Mouse (Mus musculus) forebrain, postnatal 0 days (tissue): ENCODE measurements at regions not wholly inside any gene's neighbourhood (a gene's known extent, or its start where the extent isn't known, plus 50 kb on each side); places are given as distances from the start of the nearest gene placed in this dataset.
"Not testable (repeated sequence)": the region's sequence is repeated elsewhere in the genome, so short reads cannot be mapped to it uniquely, and the experiment has no call there.

Experiments used
- ATAC-seq: fragments of 200-750 bp; cut with Nextera tagmentation; 2 replicates; pipeline ENCODE4 v1.8.0; 2017; ENCODE audit warnings: mild to moderate bottlenecking, moderate library complexity
- DNase-seq: peaks from one replicate; pipeline ENCODE4 v3.0.0-alpha.2; 2015
- H3K27ac ChIP-seq: fragments of 300-500 bp; sonication (generic); 2 replicates; pipeline ENCODE4 v1.5.1; 2014; ENCODE audit warnings: low read depth, mild to moderate bottlenecking, antibody characterized with exemption, low read length, moderate library complexity, mixed read lengths
- H3K27me3 ChIP-seq: fragments of 300-500 bp; sonication (generic); 2 replicates; pipeline ENCODE4 v1.6.1; 2014; ENCODE audit warnings: mild to moderate bottlenecking, low read length, mixed read lengths; ENCODE audit not compliant: insufficient read depth
- H3K36me3 ChIP-seq: fragments of 300-500 bp; sonication (generic); 2 replicates; pipeline ENCODE4 v1.6.1; 2014; ENCODE audit warnings: mild to moderate bottlenecking, moderate library complexity; ENCODE audit not compliant: insufficient read depth
- H3K4me1 ChIP-seq: fragments of 300-500 bp; sonication (generic); 2 replicates; pipeline ENCODE4 v1.6.1; 2014; ENCODE audit warnings: antibody characterized with exemption; ENCODE audit not compliant: insufficient read depth
- H3K4me2 ChIP-seq: fragments of 300-500 bp; sonication (generic); 2 replicates; pipeline ENCODE4 v1.6.1; 2014; ENCODE audit warnings: low read depth, mild to moderate bottlenecking, moderate library complexity
- H3K4me3 ChIP-seq: fragments of 300-500 bp; sonication (generic); 2 replicates; pipeline ENCODE4 v1.5.1; 2014; ENCODE audit warnings: low read depth, low read length, mixed read lengths
- H3K9ac ChIP-seq: fragments of 300-500 bp; sonication (generic); 2 replicates; pipeline ENCODE4 v1.6.1; 2014; ENCODE audit warnings: mild to moderate bottlenecking
- H3K9me3 ChIP-seq: fragments of 300-500 bp; sonication (generic); 2 replicates; pipeline ENCODE4 v1.6.1; 2016; ENCODE audit warnings: low read length
- CTCF ChIP-seq: sonication (generic); IDR thresholded peaks from 2 replicates; pipeline ENCODE4 v1.5.1; 2016; ENCODE audit warnings: antibody characterized with exemption, control low read depth, low read depth
- WGBS: fragments of 180-500 bp; shearing (Covaris S2); extraction: QIAGEN DNeasy Blood & Tissue Kit; methylation state at CpG from one replicate; pipeline ENCODE4 v1.1.7; 2014; 5-methylcytosine and 5-hydroxymethylcytosine counted together

- Histone ChIP-seq H3K27me3 (0 out of 2 replicates have a peak, but pooled peaks cover 3% of the 10 kb centered on the region), H3K36me3 (no peaks in the 10 kb centered on the region), H3K4me2 (no peak overlapping the region), H3K9ac (no peak overlapping the region), H3K4me3 (no peak overlapping the region), H3K4me1 (no peaks in the 10 kb centered on the region), H3K27ac (no peak overlapping the region), H3K9me3 (no peaks in the 10 kb centered on the region)
- ATAC-seq: no peak
- TF ChIP-seq CTCF: no peak
- DNase-seq: no peak
- 3% methylated on average over 1 of the region's 1 CpGs for WGBS
These were observed 516.2 kb downstream of the Ets1 start for GRCm38 (mm10) chr9:33152186-33152585.

GRCm38 (mm10) chr9:33168159-33168558 lies 532.1 kb downstream of the Ets1 start:
- Histone ChIP-seq H3K4me3 (no peak overlapping the region), H3K4me2 (no peak overlapping the region), H3K36me3 (no peaks in the 10 kb centered on the region), H3K4me1 (0 out of 2 replicates have a peak, but pooled peaks cover 3% of the 10 kb centered on the region), H3K27me3 (no peaks in the 10 kb centered on the region), H3K27ac (no peak overlapping the region), H3K9ac (no peak overlapping the region), H3K9me3 (no peaks in the 10 kb centered on the region)
- ATAC-seq (peak; percentile 70; the same call in 1 of the 2 replicates), DNase-seq (peak; percentile 45)
- 61% methylated on average over 6 of the region's 6 CpGs for WGBS
- no peak for TF ChIP-seq CTCF

GRCm38 (mm10) chr9:33169093-33169492 lies 533.1 kb downstream of the Ets1 start:
- ATAC-seq, H3K4me3 ChIP-seq, H3K4me2 ChIP-seq, H3K9me3 ChIP-seq, H3K27me3 ChIP-seq, DNase-seq, H3K27ac ChIP-seq, H3K4me1 ChIP-seq, H3K36me3 ChIP-seq, H3K9ac ChIP-seq: not testable (repeated sequence)
- 87% methylated on average over 1 of the region's 1 CpGs for WGBS

GRCm38 (mm10) chr9:33180066-33180465 lies 544.0 kb downstream of the Ets1 start:
- H3K4me2 ChIP-seq: no peak overlapping the region
- no peak overlapping the region for H3K4me3 ChIP-seq
- no peaks in the 10 kb centered on the region; the same call in 1 of the 2 replicates for H3K9me3 ChIP-seq
- no peak overlapping the region for H3K9ac ChIP-seq
- no peaks in the 10 kb centered on the region for H3K36me3 ChIP-seq
- H3K4me1 ChIP-seq: no peaks in the 10 kb centered on the region
- no peak overlapping the region for H3K27ac ChIP-seq
- no peaks in the 10 kb centered on the region for H3K27me3 ChIP-seq
- TF ChIP-seq CTCF: no peak
- DNase-seq: no peak
- no peak for ATAC-seq

GRCm38 (mm10) chr9:33187187-33187586 lies 551.2 kb downstream of the Ets1 start:
- no peak for TF ChIP-seq CTCF
- Histone ChIP-seq H3K4me1 (no peaks in the 10 kb centered on the region), H3K9ac (no peak overlapping the region), H3K4me2 (no peak overlapping the region), H3K27ac (no peak overlapping the region), H3K9me3 (no peaks in the 10 kb centered on the region), H3K4me3 (no peak overlapping the region), H3K36me3 (no peaks in the 10 kb centered on the region), H3K27me3 (no peaks in the 10 kb centered on the region)
- DNase-seq (no peak), ATAC-seq (no peak)
- WGBS: 59% methylated on average over 3 of the region's 3 CpGs

- peak; percentile 57 for DNase-seq
- H3K27ac ChIP-seq: no peak overlapping the region
- 54% methylated on average over 2 of the region's 2 CpGs for WGBS
- no peaks in the 10 kb centered on the region for H3K9me3 ChIP-seq
- no peaks in the 10 kb centered on the region for H3K36me3 ChIP-seq
- no peak overlapping the region for H3K4me2 ChIP-seq
- H3K4me1 ChIP-seq: no peaks in the 10 kb centered on the region
- H3K27me3 ChIP-seq: no peaks in the 10 kb centered on the region
- no peak overlapping the region for H3K4me3 ChIP-seq
- peak; percentile 69 for ATAC-seq
- no peak for TF ChIP-seq CTCF
- no peak overlapping the region for H3K9ac ChIP-seq
These were observed 573.1 kb downstream of the Ets1 start for GRCm38 (mm10) chr9:33209083-33209482.

GRCm38 (mm10) chr9:33214523-33214922 lies 578.5 kb downstream of the Ets1 start:
- no peak for ATAC-seq

GRCm38 (mm10) chr9:33220981-33221380 lies 585.0 kb downstream of the Ets1 start:
- Histone ChIP-seq H3K4me1 (no peaks in the 10 kb centered on the region), H3K27me3 (no peaks in the 10 kb centered on the region), H3K9ac (no peak overlapping the region), H3K9me3 (no peaks in the 10 kb centered on the region), H3K4me3 (no peak overlapping the region), H3K36me3 (no peaks in the 10 kb centered on the region), H3K4me2 (no peak overlapping the region), H3K27ac (no peak overlapping the region)
- no peak for TF ChIP-seq CTCF
- ATAC-seq: no peak
- 79% methylated on average over 4 of the region's 4 CpGs for WGBS
- DNase-seq: no peak

More at GRCm38 (mm10) chr9:33214523-33214922, 578.5 kb downstream of the Ets1 start:
- no peaks in the 10 kb centered on the region for H3K27me3 ChIP-seq
- H3K9me3 ChIP-seq: no peaks in the 10 kb centered on the region
- no peak overlapping the region for H3K4me3 ChIP-seq
- peak; percentile 56 for DNase-seq
- TF ChIP-seq CTCF: no peak
- no peaks in the 10 kb centered on the region for H3K36me3 ChIP-seq
- H3K27ac ChIP-seq: no peak overlapping the region
- H3K4me1 ChIP-seq: no peaks in the 10 kb centered on the region
- WGBS: 42% methylated on average over 1 of the region's 1 CpGs
- H3K9ac ChIP-seq: no peak overlapping the region
- H3K4me2 ChIP-seq: no peak overlapping the region
